Mouse (Mus musculus) kidney, adult 2 months (tissue): ENCODE measurements around the gene Rbfox3.

Experiments
- CTCF ChIP-seq: fragments of 200-500 bp; conservative IDR thresholded peaks from 2 replicates; pipeline ENCODE4 v1.5.1; 2011; ENCODE audit warnings: low read depth, mild to moderate bottlenecking, control low read depth, low read length, moderate library complexity, mixed read lengths; ENCODE audit not compliant: insufficient read depth, insufficient read length
- POLR2A ChIP-seq: fragments of 200-500 bp; IDR thresholded peaks from one replicate; pipeline ENCODE4 v1.6.1; 2011; ENCODE audit warnings: low read depth, low read length, control low read depth

DNA sequence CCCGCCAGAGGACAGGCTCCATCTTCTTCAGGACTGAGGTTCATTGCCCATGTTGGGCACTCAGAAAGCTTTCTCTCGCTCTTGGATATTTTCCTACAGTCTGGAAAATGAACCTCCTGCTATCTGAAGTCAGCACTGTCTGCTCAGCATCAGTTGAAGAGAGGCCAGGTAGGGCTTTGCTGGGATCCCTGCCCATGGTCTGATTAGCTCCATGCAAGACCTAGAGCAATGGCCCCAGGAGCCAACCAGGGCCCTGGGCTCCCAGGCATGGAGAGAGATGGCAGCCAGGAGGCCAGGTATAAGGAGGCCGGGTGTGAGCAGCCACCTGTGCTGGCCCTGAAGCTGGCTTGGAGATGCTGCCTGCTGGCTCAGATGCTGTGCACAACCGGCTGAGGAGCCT is 198.6 kb downstream of the Rbfox3 start:
- TF ChIP-seq CTCF (no peak), POLR2A (no peak)
